Mouse (Mus musculus) thymus, postnatal 36 days (tissue): ENCODE data around the gene Mrpl4.

ENCODE experiments used
- DNase-seq, 2 experiments: peaks; one replicate each; pipeline ENCODE4 v3.0.0; 2022; ENCODE audit warnings: mixed read lengths in 2 of 2

Mrpl4 gene

DNA sequence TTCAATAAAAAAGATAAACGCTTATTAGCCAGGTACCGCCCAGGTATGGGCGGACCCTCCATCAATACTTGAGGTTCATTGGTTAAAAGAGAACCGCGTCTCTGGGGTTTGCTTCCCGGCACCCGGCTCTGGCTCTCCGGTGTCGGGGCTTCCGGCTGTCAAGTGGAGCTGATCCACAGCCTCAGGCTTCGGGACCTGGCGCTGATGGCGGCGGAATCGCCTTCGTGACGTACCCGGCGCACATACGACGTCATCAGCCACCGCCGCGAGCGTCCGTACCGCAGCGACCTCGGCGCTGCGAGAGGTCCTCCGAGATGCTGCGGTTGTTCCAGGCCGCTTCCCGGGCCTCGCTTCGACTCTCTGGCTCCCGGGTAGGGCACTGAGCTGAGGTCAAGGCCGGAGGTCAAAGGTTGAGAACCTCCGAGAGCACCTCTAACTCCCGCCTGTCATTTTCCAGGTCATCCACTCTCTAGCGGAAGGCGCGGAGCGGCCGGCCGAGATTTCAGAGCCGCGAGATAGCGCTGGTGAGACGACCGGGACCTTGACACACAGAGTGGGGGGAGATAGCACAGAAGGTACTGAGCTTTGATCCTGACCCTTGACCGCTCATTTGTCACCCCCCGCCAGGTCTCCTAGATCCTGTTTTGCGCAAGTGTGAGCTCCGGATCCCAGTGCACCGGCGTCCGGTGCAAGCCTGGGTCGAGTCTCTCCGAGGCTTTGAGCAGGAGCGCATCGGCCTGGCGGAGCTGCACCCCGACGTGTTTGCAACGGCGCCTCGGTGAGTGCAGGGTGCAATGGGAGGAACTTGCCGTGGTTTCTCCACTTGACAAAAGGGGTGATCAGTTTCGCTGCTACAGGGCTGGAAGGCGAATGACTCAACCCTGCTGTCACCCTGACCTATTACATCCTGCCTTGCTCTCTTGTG, at the start of gene Mrpl4:
Gene Mrpl4 (plus strand): TSS at position 112 of the 925 bp plus-strand sequence.
- peak; percentile 75 to 80 for DNase-seq

DNA sequence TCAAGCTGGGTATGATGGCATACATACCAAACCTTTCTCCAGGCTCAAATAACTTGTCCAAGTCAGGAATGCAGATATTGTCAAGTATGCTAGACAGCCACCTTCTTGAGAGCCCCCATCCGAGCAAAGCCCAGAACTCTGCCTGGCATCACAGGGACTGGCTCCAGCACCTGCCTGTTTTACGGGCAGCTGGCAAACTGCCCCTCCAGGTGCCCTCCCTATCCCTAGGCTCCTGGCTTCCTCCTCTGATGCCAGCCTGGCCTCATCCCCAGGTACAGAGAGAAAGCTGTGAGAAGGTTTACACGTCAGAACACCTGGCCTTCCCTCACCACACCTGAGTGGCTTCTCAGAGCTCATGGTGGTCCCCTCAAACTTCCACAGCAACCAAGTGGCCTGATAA, 45.5 kb upstream of the Mrpl4 start:
- DNase-seq = no peak

GRCm38 (mm10) chr9:20959430-20959938, 43.1 kb upstream of the Mrpl4 start, which contains the start of gene Dnmt1:
Gene Dnmt1, minus strand, starts transcription at chr9:20959888.
- DNase-seq = no peak

DNA sequence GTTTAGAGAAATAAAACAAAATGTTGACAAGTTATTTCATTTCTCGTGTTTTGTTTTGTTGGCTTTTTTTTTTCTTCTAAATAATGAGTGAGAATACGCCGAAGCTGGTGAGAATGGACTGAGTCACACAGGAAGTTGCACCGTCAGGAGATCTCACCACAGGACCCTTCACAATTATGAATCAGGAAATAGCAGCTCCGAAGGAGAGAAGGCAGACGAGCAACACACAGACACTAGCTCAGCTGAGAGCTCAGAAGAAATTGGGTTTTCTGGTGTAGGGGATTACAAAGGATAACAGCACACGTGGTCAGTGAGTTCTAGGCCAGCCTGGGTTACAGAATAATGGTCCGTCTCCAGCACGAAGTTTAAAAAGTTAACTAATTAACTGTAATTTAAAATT, 41.0 kb upstream of the Mrpl4 start:
- DNase-seq = peak; percentile 13 to 27

GRCm38 (mm10) chr9:20965606-20966005, 36.9 kb upstream of the Mrpl4 start:
- DNase-seq = no peak

GRCm38 (mm10) chr9:20966008-20966407, 36.5 kb upstream of the Mrpl4 start:
- DNase-seq = no peak

- no peak for DNase-seq
Measured at GRCm38 (mm10) chr9:20966747-20967146, 35.8 kb upstream of the Mrpl4 start.

DNA sequence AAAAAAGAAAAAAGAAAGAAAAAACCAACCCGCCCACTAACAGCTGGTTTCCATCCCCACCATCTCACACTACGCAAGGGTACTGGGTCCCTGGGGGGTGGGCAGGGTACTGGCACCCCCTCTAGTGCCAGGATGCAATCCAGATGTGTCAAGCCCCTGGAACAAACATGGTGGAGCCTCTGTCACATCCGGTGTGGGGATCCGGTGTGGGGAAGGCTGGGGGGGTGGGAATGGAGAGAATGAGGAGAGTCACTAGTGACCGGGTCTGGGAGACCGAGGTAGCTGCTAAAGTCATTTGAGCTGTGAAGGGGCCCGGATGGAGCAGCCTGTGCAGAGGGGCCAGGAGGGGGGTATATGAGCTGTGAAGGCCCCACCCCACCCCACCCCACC, 30.8 kb upstream of the Mrpl4 start:
- DNase-seq = no peak

GRCm38 (mm10) chr9:20972141-20972992, 30.2 kb upstream of the Mrpl4 start:
- no peak for DNase-seq

- no peak for DNase-seq
Measured at GRCm38 (mm10) chr9:20973001-20973681, 29.4 kb upstream of the Mrpl4 start.

- DNase-seq = no peak
Measured at GRCm38 (mm10) chr9:20973682-20974075, 28.9 kb upstream of the Mrpl4 start.

- DNase-seq = peak; percentile 28 to 43
Measured at GRCm38 (mm10) chr9:20975431-20976215, 26.9 kb upstream of the Mrpl4 start.

DNA sequence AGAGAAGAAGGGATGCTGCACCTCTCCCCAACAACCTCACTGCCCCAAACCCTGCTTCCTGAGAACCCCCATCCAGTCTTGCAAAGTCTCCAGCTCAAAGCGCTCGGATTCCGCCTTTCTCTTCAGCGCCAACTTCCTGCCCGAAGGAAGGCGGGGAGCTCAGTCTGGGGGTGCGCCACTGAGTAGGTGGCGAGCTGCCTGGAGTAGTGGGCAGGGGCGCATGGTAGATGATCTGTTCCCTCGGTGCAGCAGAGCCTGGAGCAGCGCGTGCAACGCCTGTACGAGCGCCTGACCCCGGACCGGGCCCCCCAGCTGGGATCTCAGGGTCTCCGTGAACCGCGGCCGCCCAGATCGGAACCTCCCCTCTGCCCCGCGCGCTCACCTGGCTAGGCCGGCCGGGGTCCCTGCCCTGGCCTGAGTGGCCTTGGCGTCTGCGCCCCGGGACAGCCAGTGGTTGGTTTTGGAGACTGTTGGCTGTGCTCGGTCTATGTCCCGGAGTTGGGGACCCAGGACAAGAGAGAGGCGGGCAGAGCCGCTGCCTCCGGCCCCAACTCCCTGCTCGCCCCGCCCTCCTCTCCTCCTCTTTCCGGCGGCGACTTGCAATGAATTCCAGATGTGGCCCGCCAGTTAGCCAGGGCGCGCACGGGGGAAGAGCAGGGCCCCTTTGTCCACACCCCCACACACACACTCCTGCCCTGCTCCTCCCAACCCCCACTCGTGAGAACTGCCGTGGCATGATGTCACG, 26.1 kb upstream of the Mrpl4 start, which contains the start of gene S1pr2:
Gene S1pr2 (minus strand): TSS at position 566 of the 745 bp plus-strand sequence.
- DNase-seq = peak; percentile 66 to 71

DNA sequence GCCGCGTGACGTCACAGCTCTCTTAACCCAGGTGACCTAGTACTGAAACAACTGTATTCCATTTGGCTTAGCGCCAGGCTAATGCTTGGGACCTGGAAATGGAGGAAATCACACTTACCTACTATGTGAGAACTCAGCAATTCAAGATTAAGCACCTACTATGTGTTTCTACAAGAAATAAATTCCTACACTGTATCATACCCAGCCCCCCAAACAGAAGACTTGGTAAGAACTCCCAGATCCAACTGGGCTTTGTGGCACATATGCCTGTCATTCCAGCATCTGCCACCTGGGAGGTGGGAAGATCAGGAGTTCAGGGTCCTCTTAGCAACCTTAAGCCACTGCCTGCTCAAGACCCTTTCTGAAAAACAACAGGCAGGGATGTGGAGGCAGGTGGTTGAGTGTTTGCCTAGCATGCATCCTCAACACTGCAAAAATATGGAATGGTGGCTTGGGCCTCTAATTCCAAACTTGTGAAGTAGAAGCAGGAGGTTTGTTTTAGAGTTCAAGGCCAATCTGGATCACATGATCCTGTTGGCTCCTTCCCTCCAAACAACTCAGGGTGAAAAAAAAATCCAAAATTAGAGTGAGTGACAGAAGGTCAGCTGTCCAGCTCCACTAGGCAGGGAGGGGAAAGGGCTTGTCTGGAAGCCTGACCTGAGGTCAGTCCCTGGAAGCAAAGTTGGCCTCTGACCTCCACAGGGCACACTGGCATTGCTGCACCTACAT, 25.4 kb upstream of the Mrpl4 start:
- no peak for DNase-seq

GRCm38 (mm10) chr9:20978409-20979095, 24.0 kb upstream of the Mrpl4 start:
- DNase-seq = no peak

DNA sequence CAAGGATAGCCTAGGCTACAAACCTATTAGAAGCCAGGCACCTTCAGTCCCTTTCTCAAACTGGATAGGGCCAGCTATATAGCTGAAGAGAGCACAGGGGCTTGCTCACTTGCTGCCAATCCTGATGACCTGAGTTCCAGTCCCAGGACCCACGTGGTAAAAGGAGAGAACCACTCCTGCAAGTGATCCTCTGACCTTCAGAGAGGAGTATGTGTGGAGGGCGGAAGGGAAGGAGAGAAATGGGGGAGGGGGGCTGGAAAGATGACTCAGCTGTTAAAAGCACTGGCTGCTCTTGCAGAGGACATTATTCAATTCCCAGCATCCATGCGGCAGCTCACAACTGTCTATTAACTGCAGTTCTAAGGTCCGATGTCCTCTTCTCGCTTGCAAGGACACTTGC, 23.4 kb upstream of the Mrpl4 start:
- DNase-seq = no peak

- no peak for DNase-seq
Measured at GRCm38 (mm10) chr9:20979769-20980168, 22.8 kb upstream of the Mrpl4 start.

DNA sequence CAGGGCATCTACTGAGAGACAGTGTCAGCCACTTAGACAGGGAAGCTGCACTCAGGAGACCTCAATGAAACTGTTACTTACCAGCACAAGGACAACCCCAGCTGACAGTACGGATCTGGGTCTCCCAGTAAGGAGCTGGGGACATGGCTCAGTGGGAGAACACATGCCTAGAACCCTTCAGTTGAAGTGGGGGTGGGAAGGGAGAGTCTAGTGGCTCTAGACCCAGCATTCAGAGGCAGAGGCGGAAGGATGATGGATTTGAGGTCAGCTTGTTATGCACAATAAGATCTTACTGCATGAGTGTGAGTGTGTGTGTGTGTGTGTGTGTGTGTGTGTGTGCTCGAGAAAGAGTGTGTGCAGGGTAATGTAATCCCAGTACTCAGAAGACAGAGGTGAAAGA, 20.4 kb upstream of the Mrpl4 start:
- no peak for DNase-seq

DNA sequence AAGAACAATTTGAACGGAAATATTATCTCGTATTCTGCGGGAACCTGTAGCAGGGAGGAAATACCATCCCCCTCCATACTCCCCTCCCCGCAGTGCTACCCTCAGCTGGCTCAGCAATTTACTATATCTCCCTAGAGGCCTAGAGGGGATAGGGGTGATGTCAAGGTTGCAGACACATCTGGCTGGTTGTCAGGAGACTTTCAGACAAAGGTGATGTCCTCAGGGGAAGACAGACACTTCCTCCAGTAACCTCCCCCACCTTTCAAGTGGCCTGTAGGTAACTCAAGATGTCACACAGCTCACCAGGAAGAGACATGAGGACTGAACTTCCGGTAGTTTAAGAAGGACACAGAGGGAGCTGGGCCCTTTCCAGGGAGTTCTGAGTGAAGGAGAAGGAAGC, 19.4 kb upstream of the Mrpl4 start:
- peak; percentile 31 to 44 for DNase-seq
